Mouse (Mus musculus) heart, adult 2 months (tissue): ENCODE data around the gene Macrod2. TPM values are rescaled to one million over a fixed set of nuclear protein-coding genes. Genes with fewer than 3 reads are reported as not detected.

ENCODE experiments used
- DNase-seq, 2 experiments: peaks; one replicate each; pipeline ENCODE4 v3.0.0; 2021
- H3K27ac ChIP-seq: fragments of 200-600 bp; 2 replicates; pipeline ENCODE4 v1.8.1; 2022
- H3K27me3 ChIP-seq: fragments of 200-500 bp; 2 replicates; pipeline ENCODE4 v1.6.1; 2012; ENCODE audit warnings: mild to moderate bottlenecking, low read length, inconsistent platforms, mixed read lengths; ENCODE audit not compliant: control insufficient read depth, insufficient read depth
- H3K36me3 ChIP-seq: fragments of 200-500 bp; 2 replicates; pipeline ENCODE4 v1.6.1; 2012; ENCODE audit warnings: low read length, inconsistent platforms; ENCODE audit not compliant: control insufficient read depth, insufficient read depth
- H3K4me1 ChIP-seq: fragments of 200-500 bp; 2 replicates; pipeline ENCODE4 v1.6.1; 2011; ENCODE audit warnings: low read length; ENCODE audit not compliant: control insufficient read depth, insufficient read depth
- H3K4me3 ChIP-seq: fragments of 200-600 bp; 2 replicates; pipeline ENCODE4 v1.8.1; 2022
- H3K79me2 ChIP-seq: fragments of 200-500 bp; replicated peaks from 2 replicates; pipeline ENCODE4 v1.6.1; 2012; ENCODE audit warnings: mild to moderate bottlenecking, inconsistent platforms, low read length, moderate library complexity, mixed read lengths; ENCODE audit not compliant: control insufficient read depth, insufficient read depth
- H3K9ac ChIP-seq: fragments of 200-500 bp; 2 replicates; pipeline ENCODE4 v1.6.1; 2012; ENCODE audit warnings: low read depth, mild to moderate bottlenecking, control low read depth, inconsistent platforms, low read length, mixed read lengths
- CTCF ChIP-seq: fragments of 200-600 bp; IDR thresholded peaks from 2 replicates; pipeline ENCODE4 v1.8.1; 2022; ENCODE audit warnings: antibody characterized with exemption, mild to moderate bottlenecking, moderate library complexity
- EP300 ChIP-seq: fragments of 200-500 bp; IDR thresholded peaks from 2 replicates; pipeline ENCODE4 v1.6.1; 2011; ENCODE audit warnings: low read depth, low read length, control low read depth; ENCODE audit not compliant: insufficient read depth
- POLR2A ChIP-seq: fragments of 200-500 bp; IDR thresholded peaks from 2 replicates; pipeline ENCODE4 v1.6.1; 2011; ENCODE audit warnings: mild to moderate bottlenecking, low read depth, low read length, control low read depth; ENCODE audit not compliant: insufficient read depth
- WGBS: fragments of 180-500 bp; shearing (Covaris S2); methylation state at CpG from one replicate; pipeline ENCODE4 v1.1.7; 2018; 5-methylcytosine and 5-hydroxymethylcytosine counted together
- intact Hi-C: fragments of 180-260 bp; cut with DNase I; formaldehyde crosslinking; loops from one replicate; pipeline ENCODE4 v1.15.1; 2025
- polyA plus RNA-seq: library from polyadenylated mRNA; depleted of rRNA; stranded (reverse); fragments of >200 nt; gene quantifications from 2 replicates; pipeline ENCODE4 v1.2.3, GENCODE M21; 2012
- total RNA-seq, 2 experiments: library from RNA; stranded (reverse); gene quantifications; 2 replicates each; pipeline ENCODE4 v1.2.3; 2021

Macrod2 gene
- total and polyA plus RNA-seq, 3 experiments, result 2.3 to 9.7 (median 8.5) TPM

DNA sequence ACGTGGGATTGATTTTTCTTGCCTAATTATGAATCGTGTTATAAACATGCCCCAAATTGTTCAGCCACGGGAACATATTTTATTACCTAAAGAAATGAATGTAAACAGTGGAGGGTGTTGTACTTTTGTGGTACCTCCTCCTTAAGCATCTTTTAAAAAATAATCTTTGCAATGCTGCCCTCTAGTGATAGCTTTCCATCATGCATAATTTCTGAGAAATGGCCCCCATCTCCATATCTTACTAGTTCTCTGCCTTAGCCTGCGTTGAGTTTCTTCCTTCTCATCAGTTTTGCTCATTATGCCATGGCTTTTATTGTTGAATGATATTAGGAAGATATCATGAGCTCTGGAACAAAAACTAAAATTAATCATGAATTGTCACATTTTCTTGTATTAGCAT is 32.2 kb downstream of the Macrod2 start:
- intact Hi-C loops, result loop anchor here (5.0 kb wide), 2 partner anchors 225 to 835 kb away; no protein-coding TSS in a partner anchor
- no peak for DNase-seq
- Histone ChIP-seq H3K4me3 (no peak overlapping the region), H3K27me3 (no peaks in the 10 kb centered on the region), H3K79me2 (no peaks in the 10 kb centered on the region), H3K9ac (no peak overlapping the region), H3K4me1 (no peaks in the 10 kb centered on the region), H3K27ac (no peak overlapping the region), H3K36me3 (no peaks in the 10 kb centered on the region)
- TF ChIP-seq CTCF, result peak; percentile 78
- no peak for TF ChIP-seq POLR2A
- TF ChIP-seq EP300, result no peak
- WGBS, result 9% methylated on average over 4 of the region's 4 CpGs

- no peak for DNase-seq
- no peak overlapping the region for H3K9ac ChIP-seq
- no peak overlapping the region for H3K27ac ChIP-seq
- TF ChIP-seq POLR2A, result no peak
- TF ChIP-seq CTCF, result no peak
- TF ChIP-seq EP300, result no peak
- intact Hi-C loops, result no loop called here
- H3K4me3 ChIP-seq, result no peak overlapping the region
- H3K36me3 ChIP-seq, result no peaks in the 10 kb centered on the region
- WGBS, result 74% methylated on average over 4 of the region's 4 CpGs
- H3K79me2 ChIP-seq, result no peaks in the 10 kb centered on the region
- no peaks in the 10 kb centered on the region for H3K4me1 ChIP-seq
- no peaks in the 10 kb centered on the region for H3K27me3 ChIP-seq
Observed at GRCm38 (mm10) chr2:140439081-140439480, 44.0 kb downstream of the Macrod2 start.

GRCm38 (mm10) chr2:140448636-140449035 is 53.5 kb downstream of the Macrod2 start:
- TF ChIP-seq POLR2A, result no peak
- TF ChIP-seq CTCF, result no peak
- no peak for TF ChIP-seq EP300
- Histone ChIP-seq H3K36me3 (no peaks in the 10 kb centered on the region), H3K27ac (no peak overlapping the region), H3K4me3 (no peak overlapping the region), H3K79me2 (no peaks in the 10 kb centered on the region), H3K4me1 (no peaks in the 10 kb centered on the region), H3K9ac (no peak overlapping the region), H3K27me3 (no peaks in the 10 kb centered on the region)
- DNase-seq, result no peak
- intact Hi-C loops, result no loop called here
- 71% methylated on average over 2 of the region's 2 CpGs for WGBS

GRCm38 (mm10) chr2:140475770-140476169 is 80.7 kb downstream of the Macrod2 start:
- no peaks in the 10 kb centered on the region for H3K36me3 ChIP-seq

GRCm38 (mm10) chr2:140476891-140477290 is 81.8 kb downstream of the Macrod2 start:
- no peaks in the 10 kb centered on the region for H3K27me3 ChIP-seq
- H3K9ac ChIP-seq, result no peak overlapping the region
- 78% methylated on average over 4 of the region's 4 CpGs for WGBS
- no peaks in the 10 kb centered on the region for H3K79me2 ChIP-seq
- no peak overlapping the region for H3K4me3 ChIP-seq
- intact Hi-C loops, result no loop called here
- TF ChIP-seq EP300, result no peak
- TF ChIP-seq POLR2A, result no peak
- TF ChIP-seq CTCF, result no peak
- no peaks in the 10 kb centered on the region for H3K36me3 ChIP-seq
- no peak overlapping the region for H3K27ac ChIP-seq
- no peak for DNase-seq
- H3K4me1 ChIP-seq, result no peaks in the 10 kb centered on the region

More at GRCm38 (mm10) chr2:140475770-140476169, 80.7 kb downstream of the Macrod2 start:
- Histone ChIP-seq H3K4me3 (no peak overlapping the region), H3K4me1 (no peaks in the 10 kb centered on the region), H3K9ac (no peak overlapping the region), H3K79me2 (no peaks in the 10 kb centered on the region), H3K27ac (no peak overlapping the region), H3K27me3 (no peaks in the 10 kb centered on the region)
- no peak for DNase-seq
- TF ChIP-seq EP300 (no peak), POLR2A (no peak), CTCF (no peak)
- 77% methylated on average over 2 of the region's 2 CpGs for whole genome bisulfite sequencing
- intact Hi-C loops, result no loop called here

DNA sequence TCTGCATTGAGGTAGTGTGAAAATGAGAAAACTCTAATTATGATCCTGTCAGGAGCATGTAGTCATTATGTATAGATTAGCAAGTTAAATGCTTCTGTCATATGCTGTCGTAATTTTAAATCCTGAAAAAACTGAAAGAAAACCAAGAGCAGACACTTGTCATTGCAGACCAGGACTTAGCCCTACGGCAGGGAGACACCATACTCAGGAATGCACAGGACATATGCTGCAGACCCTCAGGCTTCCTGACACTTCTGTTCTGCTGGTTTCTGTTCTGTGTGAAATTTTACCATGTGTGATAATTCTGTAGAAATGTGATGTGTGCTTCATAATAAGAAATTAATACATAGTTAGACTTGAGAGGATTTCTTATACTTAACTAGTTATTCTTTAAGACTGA is 87.5 kb downstream of the Macrod2 start:
- intact Hi-C loops, result no loop called here

More for the DNA sequence above, 87.5 kb downstream of the Macrod2 start:
- H3K4me3 ChIP-seq, result no peak overlapping the region
- no peaks in the 10 kb centered on the region for H3K4me1 ChIP-seq
- TF ChIP-seq EP300, result no peak
- TF ChIP-seq POLR2A, result no peak
- TF ChIP-seq CTCF, result no peak
- H3K27me3 ChIP-seq, result no peaks in the 10 kb centered on the region
- H3K9ac ChIP-seq, result no peak overlapping the region
- DNase-seq, result no peak
- no peaks in the 10 kb centered on the region for H3K36me3 ChIP-seq
- H3K27ac ChIP-seq, result no peak overlapping the region
- WGBS, result 75% methylated on average over 2 of the region's 2 CpGs
- no peaks in the 10 kb centered on the region for H3K79me2 ChIP-seq
